Mouse (Mus musculus): Measurements from ENCODE around the gene Ccdc34. TPM values are rescaled to one million over a fixed set of nuclear protein-coding genes. Genes with fewer than 3 reads are reported as not detected.

The Ccdc34 gene
- polyA plus RNA-seq, 1 experiment from 2014 or later, result 59.7 TPM

- H3K27ac ChIP-seq (ENCODE audit: low read depth, low read length), result no peak overlapping the region
- no peak overlapping the region for H3K4me2 ChIP-seq (replicated peaks; ENCODE audit: low read depth, low read length)
- no peaks in the 10 kb centered on the region for H3K27me3 ChIP-seq (ENCODE audit: control insufficient read depth, insufficient read depth, low read length)
- 69% methylated on average over 4 of the region's 4 CpGs for WGBS
- ATAC-seq (ENCODE audit: low FRiP score, low TSS enrichment), result no peak
- no peaks in the 10 kb centered on the region for H3K9me3 ChIP-seq (ENCODE audit: control insufficient read depth, low read length)
- H3K36me3 ChIP-seq (ENCODE audit: control insufficient read depth, insufficient read depth, low read length), result no peaks in the 10 kb centered on the region
- no peak overlapping the region for H3K9ac ChIP-seq (ENCODE audit: low read depth, low read length)
- peaks cover 4% of the 10 kb centered on the region for H3K4me1 ChIP-seq (ENCODE audit: control insufficient read depth, insufficient read depth, low read length)
- H3K4me3 ChIP-seq (ENCODE audit: low read length), result no peak overlapping the region
These were observed 184.2 kb downstream of the Ccdc34 start for GRCm38 (mm10) chr2:110201770-110202169.

GRCm38 (mm10) chr2:110202716-110203497 lies 185.3 kb downstream of the Ccdc34 start:
- no peak overlapping the region for H3K4me3 ChIP-seq (ENCODE audit: low read length)
- WGBS, result 62% methylated on average over 13 of the region's 13 CpGs
- H3K27me3 ChIP-seq (ENCODE audit: control insufficient read depth, insufficient read depth, low read length), result no peaks in the 10 kb centered on the region
- H3K4me2 ChIP-seq (replicated peaks; ENCODE audit: low read depth, low read length), result no peak overlapping the region
- ATAC-seq (ENCODE audit: low FRiP score, low TSS enrichment), result no peak
- no peak overlapping the region for H3K9ac ChIP-seq (ENCODE audit: low read depth, low read length)
- no peaks in the 10 kb centered on the region for H3K9me3 ChIP-seq (ENCODE audit: control insufficient read depth, low read length)
- H3K36me3 ChIP-seq (ENCODE audit: control insufficient read depth, insufficient read depth, low read length), result no peaks in the 10 kb centered on the region
- H3K27ac ChIP-seq (ENCODE audit: low read depth, low read length), result no peak overlapping the region
- H3K4me1 ChIP-seq (ENCODE audit: control insufficient read depth, insufficient read depth, low read length), result peaks cover 4% of the 10 kb centered on the region

- Histone ChIP-seq H3K4me2 (replicated peaks; ENCODE audit: low read depth, low read length) (no peak overlapping the region), H3K4me3 (ENCODE audit: low read length) (no peak overlapping the region), H3K27me3 (ENCODE audit: control insufficient read depth, insufficient read depth, low read length) (no peaks in the 10 kb centered on the region), H3K27ac (ENCODE audit: low read depth, low read length) (no peak overlapping the region), H3K9ac (ENCODE audit: low read depth, low read length) (no peak overlapping the region), H3K36me3 (ENCODE audit: control insufficient read depth, insufficient read depth, low read length) (no peaks in the 10 kb centered on the region), H3K9me3 (ENCODE audit: control insufficient read depth, low read length) (no peaks in the 10 kb centered on the region), H3K4me1 (ENCODE audit: control insufficient read depth, insufficient read depth, low read length) (peaks cover 4% of the 10 kb centered on the region)
- peak; percentile 58; the same call in 1 of the 2 replicates for ATAC-seq (ENCODE audit: low FRiP score, low TSS enrichment)
- WGBS, result 37% methylated on average over 4 of the region's 4 CpGs
These were observed 186.6 kb downstream of the Ccdc34 start for GRCm38 (mm10) chr2:110204169-110204568.

DNA sequence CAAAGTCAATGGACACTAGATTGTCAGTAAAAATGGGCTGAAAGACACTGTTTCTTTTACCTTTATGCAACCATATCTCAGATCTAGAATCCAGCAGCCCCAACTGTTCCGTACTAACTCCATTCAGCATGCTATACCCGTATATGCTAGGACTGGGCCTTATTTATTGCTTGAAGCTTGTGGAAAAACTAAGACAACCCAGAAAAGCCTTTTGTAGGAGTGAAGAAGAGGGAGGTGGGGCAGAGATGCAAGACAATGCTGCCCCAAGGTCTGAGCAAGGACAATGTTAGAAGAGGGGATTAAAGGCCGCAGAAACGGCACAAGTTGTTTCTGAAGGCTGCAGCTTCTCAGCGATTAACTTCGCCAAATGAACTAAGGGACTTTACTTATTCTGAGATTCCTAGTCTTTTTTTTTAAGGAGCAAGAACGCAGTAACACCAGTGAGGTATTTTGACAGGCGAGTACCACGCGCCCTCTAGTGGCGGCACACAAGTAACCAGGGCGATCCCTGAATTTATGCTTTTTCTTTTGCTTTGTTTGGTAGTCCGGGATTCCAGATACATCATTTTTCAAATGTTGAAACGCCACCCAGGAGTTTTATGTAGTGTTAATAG lies 187.2 kb downstream of the Ccdc34 start:
- no peaks in the 10 kb centered on the region for H3K36me3 ChIP-seq (ENCODE audit: control insufficient read depth, insufficient read depth, low read length)
- 0 out of 2 replicates have a peak overlapping the region, but pooled peaks have one; percentile 24 for H3K4me2 ChIP-seq (replicated peaks; ENCODE audit: low read depth, low read length)
- peak overlapping the region; percentile 28; the same call in 1 of the 2 replicates for H3K9ac ChIP-seq (ENCODE audit: low read depth, low read length)
- H3K4me1 ChIP-seq (ENCODE audit: control insufficient read depth, insufficient read depth, low read length), result peaks cover 4% of the 10 kb centered on the region
- H3K9me3 ChIP-seq (ENCODE audit: control insufficient read depth, low read length), result no peaks in the 10 kb centered on the region
- WGBS, result 9% methylated on average over 14 of the region's 14 CpGs
- H3K4me3 ChIP-seq (ENCODE audit: low read length), result no peak overlapping the region
- H3K27me3 ChIP-seq (ENCODE audit: control insufficient read depth, insufficient read depth, low read length), result no peaks in the 10 kb centered on the region
- ATAC-seq (ENCODE audit: low FRiP score, low TSS enrichment), result peak; percentile 65; the same call in 1 of the 2 replicates
- H3K27ac ChIP-seq (ENCODE audit: low read depth, low read length), result peak overlapping the region; percentile 55; the same call in 1 of the 2 replicates

DNA sequence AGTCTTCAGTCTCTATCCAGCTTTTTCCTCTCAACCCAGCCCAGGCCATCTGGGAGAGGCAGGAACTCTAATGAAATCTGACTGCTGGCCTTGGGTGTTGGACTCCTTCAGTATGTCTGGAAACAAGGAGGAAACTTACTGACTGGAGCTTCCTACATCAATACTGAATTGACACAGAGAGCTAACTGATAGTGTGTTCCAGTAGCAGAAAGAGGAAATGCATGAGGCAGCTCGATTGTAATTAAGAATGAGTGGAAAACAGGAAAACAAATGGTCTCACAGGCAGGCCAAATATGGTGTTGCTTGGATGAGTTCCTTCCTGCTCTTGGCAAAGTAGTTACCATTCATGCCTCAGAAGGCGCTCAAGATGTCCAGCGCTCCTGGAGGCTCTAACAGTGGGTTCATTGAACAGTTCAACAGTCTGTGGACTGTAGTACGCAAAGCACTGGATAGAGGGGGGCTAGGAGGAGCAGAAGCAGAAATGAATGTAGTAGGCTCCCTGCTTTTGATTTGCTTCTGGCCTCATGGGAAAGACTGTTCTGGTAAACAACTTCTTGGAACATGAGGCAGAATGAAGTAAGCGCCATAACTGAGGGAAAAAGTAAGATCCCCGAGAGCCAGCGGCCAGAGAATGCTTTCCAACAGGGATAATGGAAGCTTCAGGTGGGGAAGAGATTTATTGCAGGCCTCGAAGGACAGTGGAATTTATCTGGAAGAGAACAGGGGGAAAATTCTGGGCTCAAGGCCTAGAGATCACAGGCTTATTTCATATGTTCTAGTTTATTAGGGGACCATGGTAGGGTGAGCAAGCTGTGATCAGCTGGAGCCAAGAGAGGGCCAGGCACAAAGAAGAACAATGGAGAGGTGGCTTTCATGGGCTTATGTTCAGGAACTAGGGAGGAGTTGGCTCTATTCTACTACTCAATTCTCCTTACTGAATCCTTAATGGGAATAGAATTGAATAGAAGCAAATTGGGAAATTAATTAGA lies 193.2 kb downstream of the Ccdc34 start:
- Histone ChIP-seq H3K27ac (ENCODE audit: low read depth, low read length) (peak overlapping the region; percentile 62; the same call in 1 of the 2 replicates), H3K9me3 (ENCODE audit: control insufficient read depth, low read length) (no peaks in the 10 kb centered on the region), H3K4me3 (ENCODE audit: low read length) (no peak overlapping the region), H3K4me1 (ENCODE audit: control insufficient read depth, insufficient read depth, low read length) (peaks cover 8% of the 10 kb centered on the region; the same call in 1 of the 2 replicates), H3K36me3 (ENCODE audit: control insufficient read depth, insufficient read depth, low read length) (no peaks in the 10 kb centered on the region), H3K4me2 (replicated peaks; ENCODE audit: low read depth, low read length) (no peak overlapping the region), H3K9ac (ENCODE audit: low read depth, low read length) (no peak overlapping the region), H3K27me3 (ENCODE audit: control insufficient read depth, insufficient read depth, low read length) (no peaks in the 10 kb centered on the region)
- WGBS, result 71% methylated on average over 8 of the region's 8 CpGs
- 0 out of 2 replicates have a peak, but pooled peaks have one; percentile 26 for ATAC-seq (ENCODE audit: low FRiP score, low TSS enrichment)

GRCm38 (mm10) chr2:110214278-110214677 lies 196.7 kb downstream of the Ccdc34 start:
- Histone ChIP-seq H3K27me3 (ENCODE audit: control insufficient read depth, insufficient read depth, low read length) (no peaks in the 10 kb centered on the region), H3K27ac (ENCODE audit: low read depth, low read length) (peak overlapping the region; percentile 7; the same call in 1 of the 2 replicates), H3K9ac (ENCODE audit: low read depth, low read length) (no peak overlapping the region), H3K4me3 (ENCODE audit: low read length) (no peak overlapping the region), H3K4me2 (replicated peaks; ENCODE audit: low read depth, low read length) (no peak overlapping the region), H3K36me3 (ENCODE audit: control insufficient read depth, insufficient read depth, low read length) (no peaks in the 10 kb centered on the region), H3K4me1 (ENCODE audit: control insufficient read depth, insufficient read depth, low read length) (peaks cover 8% of the 10 kb centered on the region; the same call in 1 of the 2 replicates), H3K9me3 (ENCODE audit: control insufficient read depth, low read length) (no peaks in the 10 kb centered on the region)
- WGBS, result 83% methylated on average over 4 of the region's 4 CpGs
- ATAC-seq (ENCODE audit: low FRiP score, low TSS enrichment), result no peak

DNA sequence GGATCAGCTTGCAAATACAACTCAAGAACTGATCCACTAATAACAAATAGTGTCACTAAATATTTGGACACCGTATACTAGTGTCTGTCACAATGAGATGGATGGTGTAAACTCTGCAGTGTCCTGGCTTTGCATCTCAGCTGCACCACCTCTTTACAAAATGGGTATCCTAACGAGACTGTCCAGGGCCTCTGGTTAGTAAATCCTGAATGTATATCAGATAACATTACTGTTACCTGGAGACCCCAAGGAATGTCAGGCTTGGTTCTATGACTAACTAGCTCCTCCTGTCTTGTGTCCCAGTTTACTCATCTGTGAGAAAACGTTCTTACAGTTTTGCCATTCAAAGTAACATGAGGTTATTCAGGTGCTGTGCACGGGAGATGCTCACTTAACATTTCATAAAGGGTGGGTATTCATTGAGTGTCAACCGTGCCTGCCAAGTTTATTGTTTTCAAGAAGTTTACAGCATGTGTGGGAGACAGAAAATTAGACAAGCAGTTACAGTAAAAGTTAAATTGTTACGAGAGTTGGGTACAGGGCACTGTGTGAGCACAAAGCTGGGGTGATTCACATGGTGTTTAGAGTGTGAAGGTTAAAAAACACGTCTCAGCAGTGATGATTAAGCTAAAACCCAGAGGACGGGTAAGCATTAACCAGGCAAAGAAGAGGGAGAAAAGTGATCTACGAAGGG lies 197.5 kb downstream of the Ccdc34 start:
- WGBS, result 29% methylated on average over 9 of the region's 9 CpGs
- Histone ChIP-seq H3K27ac (ENCODE audit: low read depth, low read length) (peak overlapping the region; percentile 24; the same call in 1 of the 2 replicates), H3K36me3 (ENCODE audit: control insufficient read depth, insufficient read depth, low read length) (no peaks in the 10 kb centered on the region), H3K4me2 (replicated peaks; ENCODE audit: low read depth, low read length) (no peak overlapping the region), H3K4me3 (ENCODE audit: low read length) (no peak overlapping the region), H3K9ac (ENCODE audit: low read depth, low read length) (no peak overlapping the region), H3K27me3 (ENCODE audit: control insufficient read depth, insufficient read depth, low read length) (no peaks in the 10 kb centered on the region), H3K4me1 (ENCODE audit: control insufficient read depth, insufficient read depth, low read length) (peaks cover 8% of the 10 kb centered on the region; the same call in 1 of the 2 replicates), H3K9me3 (ENCODE audit: control insufficient read depth, low read length) (no peaks in the 10 kb centered on the region)
- ATAC-seq (ENCODE audit: low FRiP score, low TSS enrichment), result peak; percentile 79; the same call in 1 of the 2 replicates

- Histone ChIP-seq H3K27ac (ENCODE audit: low read depth, low read length) (peak overlapping the region; percentile 30; the same call in 1 of the 2 replicates), H3K4me2 (replicated peaks; ENCODE audit: low read depth, low read length) (no peak overlapping the region), H3K4me1 (ENCODE audit: control insufficient read depth, insufficient read depth, low read length) (peaks cover 8% of the 10 kb centered on the region; the same call in 1 of the 2 replicates), H3K36me3 (ENCODE audit: control insufficient read depth, insufficient read depth, low read length) (no peaks in the 10 kb centered on the region), H3K4me3 (ENCODE audit: low read length) (no peak overlapping the region), H3K9ac (ENCODE audit: low read depth, low read length) (no peak overlapping the region), H3K27me3 (ENCODE audit: control insufficient read depth, insufficient read depth, low read length) (no peaks in the 10 kb centered on the region), H3K9me3 (ENCODE audit: control insufficient read depth, low read length) (no peaks in the 10 kb centered on the region)
- WGBS, result 33% methylated on average over 3 of the region's 3 CpGs
- peak; percentile 40; the same call in 1 of the 2 replicates for ATAC-seq (ENCODE audit: low FRiP score, low TSS enrichment)
These were observed 198.1 kb downstream of the Ccdc34 start for GRCm38 (mm10) chr2:110215685-110216058.

Data from kidney, embryonic 14.5 days (tissue).